Mouse (Mus musculus): ENCODE measurements around the gene Hpf1.

Hpf1 gene

DNA sequence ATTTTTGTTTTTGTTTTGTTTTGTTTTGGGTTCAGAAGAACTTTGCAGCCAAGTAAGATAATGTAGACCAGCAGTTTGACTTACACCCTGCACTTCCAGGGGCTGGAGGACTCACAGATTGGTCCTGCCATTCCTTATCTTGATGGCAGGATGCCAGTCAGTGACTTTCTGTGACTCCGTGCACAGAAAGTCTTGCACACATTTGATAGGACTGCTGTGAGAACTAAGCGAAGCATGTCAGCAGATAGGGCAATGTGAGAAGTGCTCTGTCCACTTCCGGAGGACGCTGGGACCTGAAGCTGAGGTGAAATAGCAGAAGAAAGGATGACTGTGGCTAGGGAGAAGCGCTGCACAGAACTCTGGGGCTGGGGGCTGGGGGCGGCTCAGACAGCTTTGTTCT, 5.7 kb downstream of the Hpf1 start:
- DNase-seq (ENCODE audit: low read depth): no peak

DNA sequence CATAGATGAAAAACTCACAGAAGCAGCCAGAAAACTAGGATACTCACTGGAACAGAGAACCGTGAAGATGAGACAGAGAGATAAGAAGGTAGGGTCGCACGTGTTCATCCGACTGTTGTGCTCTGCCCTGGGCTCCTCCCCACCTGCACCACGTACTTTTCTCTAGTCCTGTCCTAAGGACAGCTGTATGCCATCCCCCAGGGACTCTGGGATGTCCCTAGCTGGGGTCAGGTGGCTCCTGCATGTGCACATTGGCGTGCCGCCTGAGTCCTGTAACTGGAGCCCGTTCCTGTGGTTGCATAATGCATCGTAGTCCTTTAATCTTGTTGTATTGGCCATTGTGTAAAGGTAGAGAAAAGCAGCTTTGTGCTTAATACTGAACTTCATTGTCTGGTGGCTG, 9.9 kb downstream of the Hpf1 start:
- peak; percentile 18 for DNase-seq (ENCODE audit: low read depth)

DNA sequence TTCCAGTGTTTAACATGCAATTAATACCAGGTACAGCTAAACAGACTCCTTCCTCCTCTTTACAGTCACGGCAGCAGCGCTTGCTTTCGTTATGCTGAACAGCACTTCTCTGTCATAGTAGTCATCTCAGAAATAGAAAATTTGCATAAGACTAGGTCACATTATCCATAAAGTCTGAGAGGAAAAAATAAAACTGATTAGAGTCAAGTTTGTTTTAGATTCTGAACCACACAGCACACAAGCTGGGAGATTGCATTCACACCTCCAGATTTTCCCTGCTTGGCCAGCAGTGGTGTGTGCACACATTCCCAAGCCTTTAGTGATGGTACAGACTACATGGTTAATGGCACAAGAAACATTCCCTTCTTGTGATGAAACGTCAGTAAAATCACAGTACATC, 21.9 kb downstream of the Hpf1 start:
- DNase-seq (ENCODE audit: low read depth): no peak

DNA sequence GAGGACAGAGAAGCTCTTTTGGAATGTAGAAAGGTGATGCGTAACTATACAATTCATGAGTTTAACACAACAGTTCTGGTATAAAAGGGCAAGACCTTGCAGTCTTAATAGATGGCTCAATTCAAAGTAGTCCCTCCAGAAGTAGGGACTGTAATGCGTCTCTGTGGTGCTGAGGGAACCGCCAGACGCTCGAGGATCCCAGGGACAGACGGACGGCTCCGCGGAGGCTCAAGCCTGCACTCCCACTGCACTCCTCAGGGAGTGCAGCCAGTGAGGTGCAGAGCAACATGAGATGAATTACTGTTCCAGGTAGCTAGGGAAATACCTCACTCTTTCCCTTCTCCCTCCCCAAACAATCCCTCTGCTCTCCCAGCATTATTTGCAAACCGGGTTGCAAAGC, 22.3 kb downstream of the Hpf1 start:
- DNase-seq (ENCODE audit: low read depth): no peak

DNA sequence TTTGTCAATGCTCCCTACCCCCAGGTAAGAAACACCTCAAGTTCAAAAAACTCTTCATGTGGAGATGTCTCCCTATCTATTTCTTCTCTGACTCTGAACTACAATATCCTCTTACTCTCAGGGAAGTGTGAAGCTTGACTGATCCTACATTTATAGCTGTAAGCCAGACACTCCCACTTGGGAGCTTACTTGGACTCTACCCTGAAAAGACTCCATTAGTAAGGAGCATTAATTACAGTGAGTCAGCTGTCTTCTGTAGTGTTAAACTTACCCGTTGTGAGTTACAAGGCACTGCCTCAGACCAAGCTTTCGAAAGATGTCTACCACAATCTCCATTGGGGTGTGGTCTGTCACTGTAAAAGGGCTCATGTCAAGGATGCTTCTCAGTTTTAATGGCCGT, 28.9 kb downstream of the Hpf1 start:
- DNase-seq (ENCODE audit: low read depth): no peak

DNA sequence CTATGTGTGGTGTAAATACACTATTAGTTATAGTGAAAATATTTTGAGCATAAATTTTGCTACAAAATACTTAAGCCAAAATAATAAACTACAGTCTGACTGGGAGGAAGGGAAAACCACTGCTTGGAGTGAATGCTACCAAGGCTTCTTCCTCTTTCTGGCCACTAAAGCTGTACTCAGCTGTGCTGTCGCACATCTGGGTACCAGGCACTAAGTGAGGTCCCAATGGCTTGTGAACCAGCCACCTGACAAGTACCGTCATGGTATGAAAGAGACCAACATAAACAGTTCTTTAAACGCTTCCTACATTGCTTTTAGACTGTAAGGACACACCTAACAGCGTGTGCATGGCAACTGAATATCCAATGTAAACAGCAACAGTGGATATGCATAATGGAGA, 30.0 kb downstream of the Hpf1 start:
- no peak for DNase-seq (ENCODE audit: low read depth)

DNA sequence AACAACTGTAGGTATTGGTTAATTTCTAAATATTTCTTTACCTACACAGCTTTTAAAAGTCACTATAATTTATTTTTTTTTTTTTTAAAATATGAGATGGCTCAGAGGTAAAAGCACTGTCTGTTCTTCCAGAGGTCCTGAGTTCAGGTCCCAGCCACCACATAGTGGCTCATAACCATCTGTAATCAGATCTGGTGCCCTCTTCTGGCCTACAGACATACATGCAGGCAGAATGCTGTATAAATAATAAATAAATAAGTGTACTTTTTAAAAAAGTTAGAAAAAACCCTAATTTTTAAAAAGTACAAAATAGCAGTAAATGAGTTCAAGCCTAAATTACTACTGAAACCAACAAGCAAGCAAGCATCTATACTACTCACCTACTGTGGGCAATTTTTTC, 43.4 kb downstream of the Hpf1 start:
- DNase-seq (ENCODE audit: low read depth): no peak

DNA sequence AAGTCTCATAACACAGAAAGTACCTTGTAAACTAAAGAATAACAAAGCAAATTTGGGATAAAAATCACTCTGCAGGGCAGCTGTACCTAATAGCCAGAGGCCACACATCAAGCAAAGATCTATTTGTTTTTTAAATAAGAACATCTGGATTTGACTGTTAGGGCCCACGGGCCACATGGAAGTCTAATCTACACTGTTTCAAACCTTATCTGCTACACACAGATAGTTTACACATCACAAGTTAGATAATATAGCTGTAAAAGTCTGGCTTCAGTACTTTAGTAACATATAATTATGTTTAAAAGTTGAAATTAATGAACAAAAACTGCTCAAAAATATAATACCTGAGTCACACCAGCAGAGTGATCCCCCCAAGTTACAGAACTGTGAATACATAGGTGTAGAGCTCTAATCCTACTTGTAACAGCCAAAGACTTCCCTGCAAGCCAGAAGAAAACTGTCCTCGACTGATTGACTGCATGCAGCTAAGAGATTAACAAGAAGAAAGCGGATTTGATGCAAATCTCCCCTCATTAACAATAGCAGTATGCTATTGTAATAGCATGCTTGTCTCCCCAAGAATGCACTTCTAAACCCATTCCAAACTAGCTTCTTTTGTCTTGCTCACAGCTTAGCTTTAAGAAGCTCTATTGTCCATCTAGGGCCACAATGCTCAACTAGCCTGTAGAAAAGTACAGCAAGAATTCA, 48.7 kb downstream of the Hpf1 start:
- DNase-seq (ENCODE audit: low read depth): no peak

DNA sequence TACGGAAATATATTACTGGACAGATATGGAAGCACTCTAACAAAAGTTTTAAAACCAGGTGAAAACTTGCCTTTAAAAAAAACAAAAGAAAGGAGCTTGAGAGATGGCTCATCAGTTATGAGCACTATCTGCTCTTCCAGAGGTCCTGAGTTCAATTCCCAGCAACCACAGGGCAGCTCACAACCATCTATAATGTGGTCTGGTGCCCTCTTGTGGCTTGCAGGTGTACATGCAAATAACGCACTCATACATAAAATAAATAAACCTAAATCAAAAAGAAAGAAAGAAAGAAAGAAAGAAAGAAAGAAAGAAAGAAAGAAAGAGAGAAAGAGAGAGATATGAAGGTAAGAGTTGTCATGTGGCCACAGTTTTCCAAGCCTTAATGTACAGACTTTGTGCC, 52.6 kb downstream of the Hpf1 start:
- DNase-seq (ENCODE audit: low read depth): peak; percentile 25

DNA sequence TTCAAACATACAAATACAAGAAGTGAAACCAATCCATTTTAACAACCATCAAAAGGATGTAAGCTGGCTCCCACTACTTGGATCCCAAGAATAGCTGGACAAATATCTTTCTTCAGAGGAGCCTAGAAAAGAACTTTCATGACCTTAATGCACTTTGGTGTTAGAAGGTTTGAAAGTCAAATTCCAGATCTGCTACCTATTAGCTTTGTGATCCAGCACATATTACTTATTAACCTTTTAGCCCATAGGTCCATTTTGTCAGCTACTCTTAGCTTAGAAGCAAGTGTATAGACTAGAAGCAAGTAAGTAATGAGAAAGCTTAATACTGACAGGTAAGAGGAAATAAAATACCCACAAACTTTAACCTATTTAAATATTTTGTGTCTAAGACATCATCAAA, 57.3 kb downstream of the Hpf1 start:
- DNase-seq (ENCODE audit: low read depth): no peak

DNA sequence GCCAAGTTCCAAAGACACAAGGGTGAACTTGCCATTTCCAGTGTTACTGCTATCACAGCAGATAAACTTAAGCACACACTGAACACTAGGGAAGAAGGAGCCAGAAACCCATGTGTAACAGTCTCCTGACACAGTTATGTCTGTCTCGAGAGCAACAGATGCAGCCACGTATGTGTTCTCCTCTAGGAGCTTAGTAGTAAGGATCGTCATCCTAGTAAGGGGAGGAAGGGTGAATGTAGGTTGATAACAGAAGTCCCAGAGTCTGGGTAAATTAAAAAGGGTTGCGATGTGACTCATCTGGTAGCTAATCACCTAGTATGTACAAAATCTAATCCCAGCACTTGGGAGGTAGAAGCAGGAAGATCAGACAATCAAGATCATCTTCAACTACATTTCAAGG, 59.6 kb downstream of the Hpf1 start:
- no peak for DNase-seq (ENCODE audit: low read depth)

DNA sequence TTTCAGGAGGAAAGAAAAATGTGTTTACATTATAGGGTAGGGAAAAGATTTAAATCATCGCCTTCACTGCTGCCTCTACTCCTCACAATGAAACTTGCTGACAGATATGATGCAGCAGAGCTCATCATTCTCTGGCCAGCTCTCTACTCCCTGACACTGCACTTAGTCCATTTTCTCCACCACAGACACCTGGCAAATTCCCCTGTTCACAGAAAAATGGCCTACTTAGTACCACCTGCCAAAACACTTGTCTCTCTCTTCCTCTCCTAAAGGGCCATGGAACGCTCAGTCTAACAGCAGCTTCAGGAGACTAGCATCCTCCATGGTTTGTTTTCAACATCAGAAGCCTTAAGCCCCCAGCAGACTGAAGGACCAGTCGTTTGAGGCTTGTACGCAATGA, 61.1 kb downstream of the Hpf1 start:
- peak; percentile 37 for DNase-seq (ENCODE audit: low read depth)

DNA sequence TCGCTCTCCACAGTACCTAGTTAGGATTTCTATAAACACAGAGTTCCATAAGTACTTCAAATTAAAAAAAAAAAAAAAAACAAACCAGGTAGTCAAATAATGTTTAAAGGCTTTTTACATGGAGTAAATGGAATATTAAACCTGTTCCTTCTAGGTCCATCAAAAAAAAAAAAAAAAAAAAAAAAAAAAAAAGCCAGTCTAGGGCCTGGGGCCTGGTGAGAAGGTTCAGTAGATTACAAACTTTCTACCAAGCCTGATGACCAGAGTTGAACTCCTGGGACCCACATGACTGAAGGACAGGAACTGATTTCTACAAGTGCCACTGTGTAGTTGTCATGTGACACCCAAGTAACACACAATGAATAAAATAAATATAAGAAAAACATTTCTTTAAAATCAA, 61.5 kb downstream of the Hpf1 start:
- DNase-seq (ENCODE audit: low read depth): no peak

DNA sequence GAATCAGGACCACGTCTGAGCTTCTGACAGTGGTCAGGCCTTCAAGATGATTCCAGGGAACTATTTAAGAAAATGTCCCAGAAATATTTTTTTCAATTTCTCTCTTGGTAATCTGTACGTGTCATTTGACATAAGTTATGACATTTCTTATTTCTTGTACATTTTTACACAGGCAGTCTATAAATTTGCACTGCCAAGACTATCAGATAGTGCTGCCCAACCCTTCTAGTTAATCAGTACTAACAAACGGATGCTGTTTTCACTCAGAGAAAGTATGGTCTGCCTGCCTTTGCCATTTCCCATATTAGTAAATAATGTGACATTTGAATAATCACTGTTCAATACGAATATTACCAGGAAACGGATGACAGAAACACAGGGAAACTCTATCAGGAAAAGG, 62.6 kb downstream of the Hpf1 start:
- no peak for DNase-seq (ENCODE audit: low read depth)

DNA sequence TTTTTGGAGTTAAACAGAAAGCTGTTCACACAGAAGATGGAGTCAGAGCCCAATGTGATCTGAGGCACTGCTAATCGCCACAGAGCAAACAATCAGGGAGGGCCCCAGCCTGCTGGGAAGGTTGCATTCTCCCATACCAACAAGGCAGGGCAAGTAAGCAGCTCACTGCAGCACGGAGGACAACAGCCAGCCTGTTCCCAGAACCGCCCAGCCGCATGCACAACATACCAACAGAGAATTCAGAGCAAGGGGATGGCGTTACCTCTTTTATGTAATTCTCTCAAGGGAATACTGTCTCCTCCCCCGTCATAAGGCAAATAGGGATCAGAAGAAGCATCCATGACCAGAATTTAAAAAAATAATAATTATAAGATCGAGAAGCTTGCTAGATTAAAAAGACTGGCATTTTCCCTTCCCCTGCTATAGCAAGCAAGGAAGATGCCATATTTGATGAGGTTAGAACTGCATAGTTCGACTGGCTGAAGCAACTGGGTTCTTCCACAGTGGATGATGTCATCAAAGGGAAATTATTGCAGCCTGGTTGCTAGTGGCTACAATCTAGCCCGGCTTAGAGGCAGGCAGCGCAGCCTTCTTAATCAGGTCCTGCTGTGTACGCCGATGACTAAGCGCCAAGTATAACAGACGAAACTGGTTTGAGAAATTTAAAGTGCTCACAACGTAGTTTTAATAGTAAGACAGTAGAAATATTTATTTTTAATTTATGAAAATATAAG, 64.2 kb downstream of the Hpf1 start:
- DNase-seq (ENCODE audit: low read depth): peak; percentile 95

DNA sequence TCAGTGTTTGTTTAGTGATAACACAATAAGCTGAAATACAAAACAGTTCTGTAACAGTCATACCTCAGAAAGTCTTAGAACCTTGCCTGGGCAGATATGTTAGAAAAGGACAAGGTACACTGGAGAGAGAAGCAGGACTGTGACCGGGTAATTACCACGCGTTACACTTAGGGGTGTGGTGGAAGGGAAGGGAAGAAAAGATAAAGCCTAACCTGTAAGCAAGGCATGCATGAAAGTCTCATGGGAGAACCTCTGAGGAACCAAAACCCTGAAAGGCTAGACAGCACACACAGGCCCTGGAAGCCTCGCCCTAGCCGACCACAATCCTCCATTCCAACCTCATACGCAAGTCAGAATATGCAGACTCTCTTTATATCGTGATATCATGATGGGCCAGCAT, 66.6 kb downstream of the Hpf1 start:
- no peak for DNase-seq (ENCODE audit: low read depth)

All from NIH3T3 (cell line).